Mouse (Mus musculus) neutrophil, adult 59 days (primary cell): Measurements from ENCODE around the gene Src. TPM values are rescaled to one million over a fixed set of nuclear protein-coding genes. Genes with fewer than 3 reads are reported as not detected.

ENCODE experiments used
- total RNA-seq, 2 experiments: library from RNA; stranded (reverse); gene quantifications; 1 replicate in 1 of 2; 2 replicates in 1 of 2; pipeline ENCODE4 v1.2.4; 2023

Gene Src
- total RNA-seq = under 1 TPM; 0.49 to 0.99 TPM

GRCm38 (mm10) chr2:157418206-157418605 lies at the start of gene Src:
TSS of gene Src (plus strand) at chr2:157418444.

Other genes starting within 250 kb of the Src start
- gene Rbl1, start 213.9 kb upstream of the Src start, total RNA-seq = 10 to 100 TPM; 34.1 to 34.7 TPM
- 100 to 1,000 TPM; 115 to 134 TPM for gene Rpn2, start 139.4 kb upstream of the Src start, total RNA-seq
- gene Mroh8, start 138.9 kb upstream of the Src start, total RNA-seq = under 1 TPM in 1 of 2 experiments, not detected in 1; 0.36 TPM
- not detected for gene Ghrh, start 70.9 kb upstream of the Src start, total RNA-seq
- gene Manbal, start 50.9 kb upstream of the Src start, total RNA-seq = 10 to 100 TPM; 13.2 to 17.2 TPM
- not detected for gene Nnat, start 141.6 kb downstream of the Src start, total RNA-seq
- 10 to 100 TPM; 56.5 to 58.0 TPM for gene Blcap, start 152.8 kb downstream of the Src start, total RNA-seq